Mouse (Mus musculus) C2C12 (cell line): Measurements from ENCODE around the gene Ilvbl.

Source experiments
- CTCF ChIP-seq: IDR thresholded peaks from one replicate; pipeline ENCODE4 v1.5.1; 2011; ENCODE audit not compliant: control insufficient read depth, insufficient read depth, insufficient read length
- USF1 ChIP-seq: IDR thresholded peaks from one replicate; pipeline ENCODE4 v1.6.1; 2011; ENCODE audit warnings: low read depth, mild to moderate bottlenecking, control low read depth, moderate library complexity

DNA sequence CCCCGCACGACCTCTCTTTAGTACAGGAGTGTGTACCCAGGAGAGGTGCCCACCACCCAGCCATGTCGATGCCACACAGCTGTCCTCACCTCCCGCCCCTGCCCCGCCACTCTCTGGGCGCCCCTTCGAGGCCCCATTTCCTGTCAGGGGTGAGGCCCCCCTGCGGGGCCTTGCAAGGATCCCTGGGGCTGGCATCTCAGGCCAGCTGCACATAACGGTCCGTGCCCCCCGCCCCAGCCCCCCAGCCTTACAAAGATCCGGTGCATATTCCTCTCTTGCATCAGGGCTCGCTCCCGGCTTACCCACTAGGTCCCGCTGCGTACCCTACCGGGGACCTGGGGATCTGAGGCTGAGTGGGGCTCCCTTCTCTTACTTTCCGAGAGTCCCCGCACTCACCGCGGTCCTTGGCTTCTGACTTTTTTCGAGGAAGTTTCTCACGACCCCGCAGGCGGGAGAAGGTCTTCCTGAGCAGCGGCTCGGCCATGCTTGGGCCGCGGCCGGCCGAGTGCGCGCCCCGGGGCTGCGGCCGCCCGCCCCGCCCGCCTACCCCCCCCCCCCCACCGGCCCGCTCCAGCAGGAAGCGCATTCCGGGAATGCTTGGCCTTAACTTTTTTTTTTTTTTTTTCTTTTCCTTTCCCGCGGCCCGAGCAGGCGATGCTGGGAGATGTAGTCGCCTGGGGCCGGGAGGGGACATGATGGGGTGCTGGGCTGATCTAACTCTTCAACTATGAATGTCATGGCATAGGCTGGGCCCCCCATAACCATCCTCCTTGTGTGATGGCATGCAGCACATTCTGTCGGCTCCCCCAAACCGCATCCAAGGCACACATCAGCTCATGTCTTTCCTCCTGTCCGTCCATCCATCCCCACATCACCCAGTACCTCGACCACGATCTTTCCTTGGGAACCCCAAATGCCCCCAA is 17.5 kb downstream of the Ilvbl start, which contains the start of gene Syde1:
- TF ChIP-seq CTCF (no peak), USF1 (no peak)
